8 mouse cellular contexts compared by ENCODE assay signal in genomic region chr4:119138171-119138570, GRCm38 (mm10). TPM values are rescaled to one million over a fixed set of nuclear protein-coding genes. Genes with fewer than 3 reads are reported as not detected.
A peak's percentile ranks its signal among the peaks of the same experiment; 100 is the strongest.
DNase-seq lines count a peak whose midpoint lies in the region; TF ChIP-seq lines count a peak whose summit lies in the region.

No protein-coding gene starts in this region.

- DNase-seq in gastrocnemius, postnatal 10 days: peak; percentile 45
- no peak for DNase-seq in gastrocnemius, adult 18-20 months (ENCODE audit: low spot score)
- DNase-seq in cerebellum, postnatal 25 days: peak; percentile 83 to 91
- peak; percentile 56 for DNase-seq in heart, postnatal 4 days
- DNase-seq in layer of hippocampus, adult 8-10 months (ENCODE audit: low spot score in 2 of 2): peak; percentile 60 to 61
- DNase-seq in lung, adult 2 months: peak; percentile 80
- DNase-seq in ovary, postnatal 36 days (ENCODE audit: low spot score): peak; percentile 76
- no peak for DNase-seq in spleen, adult 12 weeks (ENCODE audit: low spot score)

- H3K4me3 ChIP-seq in lung, adult 2 months (replicated peaks; ENCODE audit: extremely low read depth, low read depth, low read length): no peak overlapping the region

- TF ChIP-seq CTCF in lung, adult 2 months (IDR thresholded peaks at IDR 0.05; ENCODE audit: insufficient read depth, low read length): no peak

- WGBS in lung, adult 2 months: 37% methylated on average over 18 of the region's 18 CpGs

- TF ChIP-seq POLR2A in lung, adult 2 months (IDR thresholded peaks at IDR 0.05; ENCODE audit: borderline replicate concordance, extremely low read depth, low read depth, low read length): peak; percentile 59; the same call in 1 of the 2 replicates

- no peaks in the 10 kb centered on the region for H3K4me1 ChIP-seq in lung, adult 2 months (ENCODE audit: control insufficient read depth, insufficient read depth, low read length)

RNA-seq across cellular contexts. Expression of gene Slc2a1, which starts 29.7 kb away (rescaled TPM):
- 1 to 10 TPM; 5.2 to 5.4 TPM for total RNA-seq in gastrocnemius, postnatal 10 days (2021)
- total RNA-seq in gastrocnemius, adult 18-20 months (2021): 1 to 10 TPM; 6.2 to 7.5 TPM
- 10 to 100 TPM; 15.2 to 16.2 TPM for total RNA-seq in heart, postnatal 4 days (2021)
- total RNA-seq in layer of hippocampus, adult 8-10 months (2022): 10 to 100 TPM; 86.4 to 96.6 (median 91.0) TPM
- polyA plus RNA-seq in lung, adult 2 months (2012; rRNA removed): 32.0 and 39.0 TPM in 2 replicates

RNA-seq across cellular contexts. Expression of gene Zfp691, which starts 35.8 kb away (rescaled TPM):
- 1 to 10 TPM; 8.7 to 8.9 TPM for total RNA-seq in gastrocnemius, postnatal 10 days (2021)
- 10 to 100 TPM; 18.5 TPM for total RNA-seq in gastrocnemius, adult 18-20 months (2021)
- total RNA-seq in heart, postnatal 4 days (2021): 10 to 100 TPM; 13.2 to 17.7 TPM
- 10 to 100 TPM in 1 of 4 experiments, 1 to 10 TPM in 3; 5.8 to 10.9 (median 7.5) TPM for total RNA-seq in layer of hippocampus, adult 8-10 months (2022)
- 8.9 and 10.1 TPM in 2 replicates for polyA plus RNA-seq in lung, adult 2 months (2012; rRNA removed)

RNA-seq across cellular contexts. Expression of gene Ermap, which starts 51.6 kb away (rescaled TPM):
- total RNA-seq in gastrocnemius, postnatal 10 days (2021): 1 to 10 TPM in 1 of 2 experiments, under 1 TPM in 1; 0.49 to 1.9 TPM
- total RNA-seq in gastrocnemius, adult 18-20 months (2021): not detected
- total RNA-seq in heart, postnatal 4 days (2021): under 1 TPM; 0.21 to 0.32 TPM
- total RNA-seq in layer of hippocampus, adult 8-10 months (2022): under 1 TPM; 0.23 to 0.54 (median 0.28) TPM
- polyA plus RNA-seq in lung, adult 2 months (2012; rRNA removed): 0.06 and 0.66 TPM in 2 replicates

RNA-seq across cellular contexts. Expression of gene Svbp, which starts 56.9 kb away (rescaled TPM):
- 10 to 100 TPM; 38.2 to 44.7 TPM for total RNA-seq in gastrocnemius, postnatal 10 days (2021)
- total RNA-seq in gastrocnemius, adult 18-20 months (2021): 10 to 100 TPM in 1 of 2 experiments, 1 to 10 TPM in 1; 9.3 to 12.2 TPM
- total RNA-seq in heart, postnatal 4 days (2021): 10 to 100 TPM; 42.8 to 43.2 TPM
- total RNA-seq in layer of hippocampus, adult 8-10 months (2022): 10 to 100 TPM; 15.4 to 21.1 (median 16.3) TPM
- polyA plus RNA-seq in lung, adult 2 months (2012; rRNA removed): 18.1 and 24.0 TPM in 2 replicates

Comparison
In these comparisons a context has a peak if more than half of its experiments do, and no peak if none do; other contexts are left out.
1. DNase-seq: peak in gastrocnemius, postnatal 10 days (single experiment), cerebellum, postnatal 25 days (2 of 2), heart, postnatal 4 days (single experiment), layer of hippocampus, adult 8-10 months (2 of 2), lung, adult 2 months (single experiment) and ovary, postnatal 36 days (single experiment); none in gastrocnemius, adult 18-20 months (single experiment) and spleen, adult 12 weeks (single experiment).
2. RNA of gene Slc2a1, which starts 29.7 kb away (total RNA-seq): 86.4 to 96.6 TPM in layer of hippocampus, adult 8-10 months; 15.2 to 16.2 TPM in heart, postnatal 4 days, 6.2 to 7.5 TPM in gastrocnemius, adult 18-20 months and 5.2 to 5.4 TPM in gastrocnemius, postnatal 10 days; every median in the first group is over 4 times any median in the second.